Mouse (Mus musculus) T-helper 1 cell (primary cell): ENCODE results near the gene Sap30l.
"Not testable (repeated sequence)": the region's sequence is repeated elsewhere in the genome, so short reads cannot be mapped to it uniquely, and the experiment has no call there.

Experiments
- in situ Hi-C: fragments of 300-600 bp; cut with MboI, MseI; formaldehyde crosslinking; loops from one replicate; pipeline ENCODE4 v1.15.1; 2025; ENCODE audit warnings: high pct_unique_total_duplicates

The Sap30l gene

DNA sequence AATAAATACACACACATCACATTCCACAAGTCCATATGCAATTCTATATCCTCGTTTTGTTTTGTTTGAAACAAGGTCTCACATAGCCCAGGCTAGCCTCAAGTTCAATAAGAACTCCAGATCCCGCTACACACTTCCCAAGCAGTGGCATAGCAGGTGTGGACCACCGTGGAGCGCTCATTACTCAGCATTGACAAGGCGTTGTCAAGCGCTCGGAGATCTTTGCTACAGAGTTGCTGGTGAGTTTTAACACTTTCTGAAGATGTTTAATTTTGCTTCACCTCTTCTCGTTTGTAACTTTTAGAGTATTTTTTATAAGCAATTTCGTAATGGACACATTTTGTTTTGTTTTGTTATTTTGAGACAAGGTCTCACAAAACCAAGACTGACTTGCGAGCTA is 2.0 kb upstream of the Sap30l start:
- in situ Hi-C loops = no loop called here

DNA sequence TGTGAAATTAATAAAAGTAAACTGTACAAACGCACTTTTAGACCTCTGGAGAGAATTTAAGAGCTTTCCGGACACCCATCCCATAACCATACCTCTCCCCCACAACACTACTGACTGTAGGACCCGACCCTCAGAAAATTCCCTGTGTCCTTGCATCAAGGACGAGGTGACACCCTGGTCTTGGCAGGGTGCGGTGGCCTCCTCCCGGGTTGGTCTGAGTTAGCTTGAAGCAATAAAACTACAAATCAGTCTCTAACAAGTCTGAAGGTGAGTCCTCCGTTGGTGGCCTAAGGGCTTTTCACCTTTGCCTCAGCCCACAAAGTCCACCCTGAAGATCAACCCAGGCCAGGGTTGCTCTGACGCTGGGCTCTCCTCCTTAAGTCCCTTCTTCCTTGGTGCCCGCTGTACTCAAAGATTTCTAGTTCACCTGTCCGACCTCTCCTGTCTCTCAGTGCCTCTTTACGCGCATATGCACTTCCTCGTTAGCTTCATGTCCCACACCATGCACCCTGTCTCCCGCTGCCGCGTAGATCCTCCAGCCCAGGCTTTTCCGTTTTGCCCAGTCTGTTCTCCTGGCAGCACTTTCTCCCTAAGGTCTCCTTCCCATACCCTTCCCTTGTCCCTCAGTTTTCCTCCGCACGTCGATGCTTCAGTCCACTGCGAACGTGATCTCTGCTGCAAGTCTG is 1.0 kb upstream of the Sap30l start:
- in situ Hi-C loops = no loop called here

DNA sequence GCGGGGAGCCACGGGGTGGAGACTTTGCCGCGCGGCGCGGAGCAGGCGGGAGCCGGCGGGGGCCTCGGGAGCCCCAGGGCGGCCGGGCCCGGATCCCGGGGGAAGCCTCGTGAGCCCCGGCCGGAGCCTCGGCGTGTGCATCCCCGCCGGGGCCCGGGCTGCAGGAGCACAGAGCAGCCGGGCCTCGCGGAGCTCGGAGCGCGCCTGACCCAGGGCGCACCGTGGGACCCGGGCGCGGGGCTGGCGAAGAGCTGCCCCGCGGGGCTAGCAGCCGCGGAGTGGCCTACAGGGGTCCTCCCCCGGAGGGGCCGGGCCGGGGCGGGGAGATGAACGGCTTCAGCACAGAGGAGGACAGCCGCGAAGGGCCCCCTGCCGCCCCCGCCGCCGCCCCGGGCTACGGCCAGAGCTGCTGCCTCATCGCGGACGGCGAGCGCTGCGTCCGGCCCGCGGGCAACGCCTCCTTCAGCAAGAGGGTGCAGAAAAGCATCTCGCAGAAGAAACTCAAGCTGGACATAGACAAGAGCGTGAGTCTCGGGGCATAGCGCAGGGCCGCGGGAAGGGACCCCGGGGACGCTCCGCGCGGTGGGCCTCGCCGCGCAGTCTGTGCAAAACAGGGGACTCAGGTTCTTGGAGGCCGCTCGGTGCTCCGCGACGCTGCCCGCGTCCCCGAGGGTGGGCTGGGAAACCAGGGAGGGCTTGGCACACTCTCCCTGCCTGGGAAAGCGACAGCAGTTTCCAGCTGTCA is 501 bp downstream of the Sap30l start:
- in situ Hi-C loops = no loop called here

DNA sequence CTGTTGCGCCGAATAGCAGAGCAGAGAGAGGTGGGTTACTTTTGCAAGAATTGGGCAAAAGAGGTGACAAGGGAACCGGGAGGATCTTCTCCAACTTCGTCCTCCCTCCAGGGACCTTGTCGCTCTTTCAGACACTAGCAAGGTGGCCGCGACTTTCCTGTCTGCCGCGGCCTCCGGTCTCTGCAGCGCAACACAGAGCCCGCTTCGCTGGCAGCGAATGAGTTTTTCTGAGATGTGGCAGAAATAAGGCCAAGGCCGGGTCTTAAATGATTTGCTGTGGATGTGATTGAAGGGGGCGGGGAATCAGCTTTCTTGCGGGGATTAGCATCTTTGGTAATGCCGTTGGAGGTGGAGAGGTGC is 1.1 kb downstream of the Sap30l start:
- in situ Hi-C loops = no loop called here

DNA sequence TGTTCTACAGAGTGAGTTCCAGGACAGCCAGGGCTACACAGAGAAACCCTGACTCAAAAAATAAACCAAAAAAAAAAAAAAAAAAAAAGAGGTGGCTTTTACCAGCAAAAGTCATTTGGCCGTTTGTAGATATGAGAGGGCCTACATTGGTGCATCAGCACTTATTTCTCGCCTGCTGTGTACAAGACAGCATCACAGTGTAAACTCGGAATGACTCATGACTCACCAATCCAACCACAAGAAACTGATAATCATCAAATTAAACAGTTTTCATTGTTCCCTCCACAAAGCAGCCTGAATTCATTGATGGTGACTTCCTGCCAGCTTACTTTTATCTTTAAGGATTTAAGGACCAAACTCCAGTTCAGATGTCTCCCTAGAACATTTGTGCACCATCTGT is 3.6 kb downstream of the Sap30l start:
- in situ Hi-C loops = no loop called here

DNA sequence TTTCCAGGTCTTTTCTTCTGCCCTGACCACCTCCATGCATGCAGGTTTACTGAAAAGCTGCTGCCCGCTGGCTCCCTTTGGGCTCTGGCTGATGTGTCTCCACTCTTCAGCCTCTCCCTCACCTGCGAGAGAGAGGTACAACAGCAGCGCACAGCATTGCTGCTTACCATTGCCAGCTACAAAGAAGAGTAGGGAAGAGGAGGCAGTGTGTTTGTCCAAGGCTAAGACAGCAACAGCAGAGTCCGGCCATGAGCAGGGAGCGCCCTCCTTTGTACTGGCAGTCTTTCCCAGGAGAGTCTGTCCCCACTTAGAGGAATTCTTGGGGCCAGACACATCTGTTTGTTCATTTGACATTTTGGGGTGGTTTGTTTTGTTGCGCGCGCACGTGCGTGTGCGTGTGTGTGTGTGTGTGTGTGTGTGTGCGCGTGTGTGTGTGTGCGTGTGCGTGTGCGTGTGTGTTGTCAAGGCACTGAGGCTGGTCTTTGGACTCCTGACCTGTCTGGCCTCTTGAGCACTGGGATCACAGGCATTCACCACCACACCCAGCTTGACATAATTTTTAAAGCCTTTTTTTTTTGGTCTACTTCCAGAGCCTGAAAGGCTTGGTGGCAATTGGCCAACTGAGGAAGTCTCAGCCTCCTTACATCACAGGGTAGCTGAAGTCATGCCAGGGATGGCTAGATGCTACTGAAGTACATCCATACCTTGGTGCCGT is 7.7 kb downstream of the Sap30l start:
- in situ Hi-C loops = no loop called here

DNA sequence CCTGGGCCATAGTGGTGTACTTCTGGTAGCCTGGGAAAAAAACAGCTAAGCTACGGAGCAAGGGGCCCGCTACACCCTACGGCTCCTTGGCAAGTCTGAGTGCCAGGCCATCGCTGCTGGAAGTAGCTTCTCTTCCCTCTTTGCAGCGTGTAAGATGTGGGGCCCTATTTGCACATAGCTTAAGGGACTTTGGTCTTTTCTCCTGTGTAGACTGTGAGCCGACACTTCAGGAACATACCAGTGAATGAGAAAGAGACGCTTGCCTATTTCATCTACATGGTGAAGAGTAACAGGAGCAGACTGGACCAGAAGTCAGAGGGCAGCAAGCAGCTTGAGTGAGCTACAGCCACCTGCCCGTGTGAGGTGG is 8.3 kb downstream of the Sap30l start:
- in situ Hi-C loops = no loop called here

- in situ Hi-C loops = no loop called here
Observed at GRCm38 (mm10) chr11:57811006-57811405, 9.6 kb downstream of the Sap30l start.

DNA sequence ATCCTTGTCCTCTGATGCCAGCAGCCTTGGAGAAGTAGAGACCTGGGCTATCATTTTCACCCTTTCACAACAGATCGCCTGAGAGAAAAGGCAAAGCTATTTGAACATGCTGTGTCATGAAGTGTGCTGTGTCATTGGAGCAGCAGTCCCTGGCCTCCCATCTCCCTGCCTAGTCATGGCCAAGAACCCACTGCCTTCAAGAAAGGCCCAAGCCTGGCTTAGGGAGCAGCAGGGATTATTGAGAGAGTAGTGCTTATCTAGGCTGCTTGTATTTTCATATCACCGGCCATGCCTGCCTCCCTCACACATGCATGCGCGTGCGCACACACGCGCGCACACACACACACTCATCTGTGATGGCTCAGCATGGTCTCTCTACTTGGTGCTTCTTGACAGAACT is 10.8 kb downstream of the Sap30l start:
- in situ Hi-C loops = no loop called here

DNA sequence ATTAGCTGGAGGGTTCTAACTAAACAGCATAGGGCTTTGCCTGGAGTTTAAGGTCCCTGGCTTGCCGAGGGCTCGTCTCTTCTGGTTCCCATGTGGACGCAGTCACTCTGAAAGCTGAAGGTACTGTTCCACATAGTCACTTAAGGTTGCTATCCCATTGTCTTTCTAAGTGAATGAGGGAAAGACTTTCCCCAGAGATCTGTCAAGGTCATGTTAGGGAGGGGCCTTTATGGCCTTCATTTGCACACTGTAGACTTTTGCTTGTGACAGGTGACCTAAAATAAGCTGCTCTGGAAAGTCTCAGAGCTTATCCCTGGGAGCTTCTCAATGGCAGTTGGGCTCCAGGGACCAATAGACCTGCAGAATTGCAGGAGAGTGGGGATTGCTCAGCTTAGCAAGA is 12.2 kb downstream of the Sap30l start:
- in situ Hi-C loops = no loop called here

DNA sequence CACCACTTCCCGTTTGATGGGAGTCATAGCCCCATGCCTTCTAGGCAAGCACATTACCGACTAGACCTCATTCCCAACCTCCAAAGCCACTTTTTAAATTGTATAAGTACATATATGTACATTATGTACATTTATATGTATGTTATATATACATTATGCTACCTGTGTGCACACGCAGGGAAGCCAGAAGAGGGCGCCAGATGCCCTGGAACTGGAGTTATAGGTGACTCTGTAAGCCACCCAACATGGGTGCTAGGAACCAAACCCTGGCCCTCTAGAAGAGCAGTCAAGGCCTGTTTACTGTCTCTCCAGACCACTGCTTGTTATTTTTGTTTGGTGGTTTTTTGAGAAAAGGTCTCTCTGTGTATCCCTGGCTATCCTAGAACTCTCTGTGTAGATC is 16.8 kb downstream of the Sap30l start:
- in situ Hi-C loops = loop anchor here (5.0 kb wide), 1 partner anchor 274 kb away; the partner anchor contains the start of gene Gm12248

DNA sequence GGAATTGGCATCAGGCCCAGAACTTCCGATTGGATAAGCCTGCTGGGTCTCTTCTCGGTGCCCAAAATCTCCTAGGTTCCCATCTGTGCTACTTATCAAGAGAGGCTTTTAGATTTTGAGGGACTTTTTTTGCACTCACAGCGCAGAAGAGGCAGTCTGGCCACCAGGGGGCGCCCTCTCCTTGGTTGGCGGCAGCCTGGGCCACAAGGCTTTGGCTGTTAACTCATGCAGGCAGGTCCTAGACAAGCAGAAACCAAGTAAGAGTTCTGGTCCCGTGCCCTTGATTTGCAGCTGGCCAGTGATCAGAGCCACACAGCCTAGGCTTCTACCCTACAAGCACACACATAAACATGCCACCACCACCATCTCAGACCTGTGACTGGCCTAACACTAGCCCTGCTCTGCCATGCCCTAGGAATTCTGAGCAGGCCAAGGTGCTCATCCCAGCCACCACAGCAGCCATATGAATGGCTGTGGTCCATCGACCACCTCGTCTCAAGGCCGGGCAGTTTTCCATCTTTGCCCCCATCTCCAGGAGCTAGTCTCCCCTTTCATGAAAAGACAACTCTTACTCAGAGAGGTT is 18.7 kb downstream of the Sap30l start:
- in situ Hi-C loops = loop anchor here (5.0 kb wide), 1 partner anchor 272 kb away; the partner anchor contains the start of gene Gm12248

DNA sequence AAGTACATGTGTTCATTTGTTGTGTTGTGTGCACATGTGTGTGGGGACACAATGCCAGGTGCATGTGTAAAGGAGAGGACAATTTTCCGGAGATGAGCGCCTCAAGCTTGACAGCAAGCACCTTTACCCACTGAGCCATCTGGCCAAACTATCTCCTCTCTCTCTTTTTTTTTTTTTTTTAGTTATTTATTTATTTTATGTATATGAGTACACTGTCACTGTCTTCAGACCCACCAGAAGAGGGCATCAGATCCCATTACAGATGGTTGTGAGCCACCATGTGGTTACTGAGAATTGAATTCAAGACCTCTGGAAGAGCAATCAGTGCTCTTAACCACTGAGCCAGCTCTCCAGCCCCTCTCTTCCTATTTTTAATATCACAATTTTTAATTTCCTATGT is 21.7 kb downstream of the Sap30l start:
- in situ Hi-C loops = not testable (repeated sequence)

GRCm38 (mm10) chr11:57823714-57824113 is 22.3 kb downstream of the Sap30l start:
- in situ Hi-C loops = no loop called here

- in situ Hi-C loops = not testable (repeated sequence)
Observed at GRCm38 (mm10) chr11:57825234-57825633, 23.8 kb downstream of the Sap30l start.

DNA sequence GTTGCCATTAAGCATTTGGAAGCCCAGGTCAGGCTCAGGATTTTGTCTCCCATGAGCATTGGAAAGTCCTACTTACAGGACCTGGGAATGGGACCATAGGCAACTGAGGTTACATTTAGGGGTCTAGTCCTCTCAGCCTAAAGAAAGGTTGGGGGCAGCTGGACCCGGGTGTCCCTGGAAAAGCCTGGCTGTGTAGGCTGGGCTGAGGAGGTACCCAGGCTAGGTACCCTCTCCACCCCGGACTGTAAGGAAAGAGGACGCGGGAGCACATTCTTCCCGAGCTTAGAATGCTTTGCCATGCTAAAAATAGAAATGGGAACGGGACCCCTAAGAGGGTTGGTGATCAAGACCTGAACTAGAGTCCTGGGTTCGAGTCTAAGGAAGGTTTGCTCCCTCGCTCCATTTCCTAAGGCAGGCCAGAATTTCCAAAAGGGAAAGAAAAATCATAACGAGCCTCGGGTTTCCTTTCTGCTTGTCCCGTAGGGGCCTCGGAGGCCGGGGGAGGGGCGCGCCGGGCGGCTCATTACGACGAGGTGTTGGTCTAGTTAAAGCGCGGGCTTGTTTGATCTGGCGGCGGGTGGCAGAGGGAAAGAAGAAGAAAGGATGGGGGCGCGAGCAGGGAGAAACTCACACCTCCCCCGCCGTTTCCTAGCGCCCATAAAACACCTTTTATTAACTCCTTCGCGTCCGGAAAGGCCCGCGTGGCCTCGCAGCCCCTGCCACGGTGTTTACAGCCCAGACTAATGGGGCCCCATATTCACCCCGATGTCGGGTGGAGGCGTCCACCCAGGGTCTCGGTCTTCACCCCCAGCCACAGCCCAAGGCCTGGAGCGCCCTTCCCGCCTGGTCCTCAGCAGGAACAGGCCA is 25.8 kb downstream of the Sap30l start:
- in situ Hi-C loops = no loop called here

DNA sequence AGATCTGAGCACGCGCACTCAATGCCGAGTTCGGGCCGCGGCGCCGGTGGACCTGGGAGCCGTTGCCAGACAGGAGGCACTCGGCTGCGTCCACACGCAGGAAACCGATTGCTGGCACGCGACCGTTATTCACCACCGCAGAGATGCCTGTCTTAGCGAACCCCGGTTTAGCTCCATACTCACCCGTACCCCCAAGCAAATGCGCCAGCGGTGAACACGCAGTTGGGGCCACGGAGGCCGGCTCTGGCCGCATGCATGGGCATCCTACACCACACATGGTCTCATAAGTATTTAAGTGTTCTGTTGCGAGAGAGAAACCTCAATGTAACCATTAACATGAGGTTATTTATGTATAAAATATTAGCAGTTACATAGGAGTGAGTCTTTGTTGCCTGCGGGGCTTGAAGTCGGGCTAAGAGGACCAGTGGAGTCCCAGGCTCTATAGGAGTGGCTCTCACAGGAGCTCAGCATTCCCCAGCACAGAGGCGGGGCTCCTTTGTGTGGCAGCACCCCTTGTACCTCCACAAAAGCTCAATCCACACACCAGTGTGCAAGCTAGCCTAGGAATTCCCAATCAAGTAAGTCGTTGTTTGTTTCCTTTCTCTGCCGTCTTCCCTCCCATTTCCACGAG is 26.6 kb downstream of the Sap30l start:
- in situ Hi-C loops = no loop called here

DNA sequence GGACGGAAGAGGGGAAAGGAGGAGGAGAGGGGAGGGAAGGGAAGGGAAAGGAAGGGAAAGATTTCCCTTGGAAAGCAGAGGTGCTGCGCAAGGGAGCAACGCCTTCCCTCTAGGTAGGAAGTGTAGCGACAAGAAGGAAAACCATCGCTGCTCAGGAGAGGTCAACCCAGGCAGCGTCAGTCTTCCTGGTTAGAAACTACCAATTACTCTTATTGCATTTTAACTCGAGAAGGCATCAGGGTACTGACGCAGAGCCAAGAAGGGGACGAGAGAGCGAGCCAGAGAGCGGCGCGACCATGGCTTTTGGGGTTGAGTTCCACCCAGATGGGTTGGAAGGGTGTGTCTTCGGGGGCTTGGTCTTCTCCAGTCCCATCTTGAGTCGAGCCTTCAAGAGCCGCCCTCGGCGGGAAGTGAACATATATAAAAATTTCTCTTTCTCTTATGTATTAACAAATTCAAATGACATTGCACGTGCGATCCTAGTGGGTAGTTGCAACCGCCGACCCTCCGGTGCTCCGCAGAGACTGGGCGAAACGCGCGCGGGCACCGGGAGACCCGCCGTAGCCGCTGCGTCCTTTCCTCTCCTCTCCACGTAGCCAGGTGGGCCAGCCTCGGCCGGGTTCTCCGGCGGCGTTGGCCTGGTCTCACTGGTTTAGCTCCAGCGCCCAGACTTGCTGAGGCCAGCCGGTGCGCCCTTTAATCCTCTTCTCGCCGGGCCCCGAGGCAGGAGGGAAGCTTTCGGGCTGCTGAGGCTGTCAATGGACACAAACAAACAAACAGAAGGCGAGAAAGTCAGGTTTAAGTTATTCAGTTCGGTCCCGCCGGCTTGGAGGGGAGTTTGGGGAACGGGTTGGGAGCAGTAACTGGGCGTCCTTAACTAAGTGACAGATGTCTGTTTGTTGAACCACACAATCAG is 27.8 kb downstream of the Sap30l start:
- in situ Hi-C loops = no loop called here

DNA sequence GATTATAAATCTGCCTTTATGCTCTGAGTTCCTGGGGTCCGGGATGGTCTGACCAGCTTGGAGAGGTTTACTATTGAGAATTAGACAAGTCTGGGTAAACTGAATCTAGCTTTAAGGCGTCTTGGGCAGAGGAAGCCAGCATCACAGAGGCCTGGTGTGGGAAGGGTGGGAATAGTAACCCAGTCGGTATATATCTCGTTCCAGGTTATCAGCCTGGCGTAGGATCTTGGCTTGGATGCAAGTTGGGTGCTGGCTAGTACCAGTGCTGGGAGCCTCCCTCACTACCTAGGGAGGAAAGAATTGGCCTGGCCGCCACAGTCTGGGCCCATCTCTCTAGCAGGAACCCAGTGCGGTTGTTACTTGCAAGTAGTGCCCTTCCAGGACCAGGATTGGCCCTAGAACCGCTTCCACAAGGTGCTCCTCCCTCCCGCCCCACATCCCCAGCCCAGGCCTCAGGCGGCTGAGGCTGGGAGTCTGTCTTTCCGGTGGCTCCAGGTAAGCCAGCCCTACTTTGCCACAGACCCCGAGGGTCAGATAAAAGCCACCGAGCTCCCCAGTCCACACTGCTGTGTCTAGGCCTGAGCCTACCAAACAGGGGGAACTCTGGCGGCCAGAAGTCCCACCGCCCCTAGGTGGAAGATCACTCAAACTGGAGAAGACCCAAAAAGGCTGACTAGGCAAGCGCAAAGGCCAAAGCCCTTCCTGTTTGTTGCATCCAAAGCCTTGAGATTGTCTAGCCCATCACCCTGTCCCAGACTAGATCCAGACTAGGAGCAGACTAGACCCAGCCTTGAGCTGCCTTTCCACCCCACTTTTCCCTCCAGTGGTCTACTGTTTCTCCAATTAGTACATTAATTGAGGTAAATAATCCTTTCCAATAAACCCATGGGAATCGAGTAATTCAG is 28.7 kb downstream of the Sap30l start:
- in situ Hi-C loops = loop anchor here (5.0 kb wide), 1 partner anchor 102 kb away; no protein-coding TSS in a partner anchor
